Mouse (Mus musculus): ENCODE data around the gene Spred1. TPM values are rescaled to one million over a fixed set of nuclear protein-coding genes. Genes with fewer than 3 reads are reported as not detected.

Gene Spred1
- polyA plus RNA-seq, 1 experiment = 53.5 TPM

DNA sequence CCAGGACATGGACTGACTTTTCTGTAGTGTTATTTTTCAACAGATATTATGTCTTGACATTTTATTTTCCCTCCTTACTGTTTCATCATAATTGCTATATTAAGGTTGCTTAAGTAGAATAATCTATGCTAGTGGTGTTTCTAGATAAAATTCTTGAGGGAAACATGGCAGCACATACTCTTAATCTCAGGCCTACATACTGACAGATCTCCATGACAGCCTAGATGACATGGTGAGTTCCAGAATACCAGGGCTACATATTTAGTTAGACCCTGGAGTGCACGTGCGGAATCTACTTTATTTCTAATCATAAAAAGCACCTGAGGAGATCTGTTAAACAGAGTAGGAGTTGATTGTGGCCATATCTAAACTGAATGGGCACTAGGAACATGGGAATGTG, 47.2 kb downstream of the Spred1 start:
- no peak overlapping the region for H3K27ac ChIP-seq (ENCODE audit: insufficient read depth, low read length)
- H3K4me1 ChIP-seq (ENCODE audit: control insufficient read depth, insufficient read depth, low read length) = no peaks in the 10 kb centered on the region; the same call in 1 of the 2 replicates
- no peak overlapping the region for H3K4me3 ChIP-seq (ENCODE audit: insufficient read depth, low read length)
- no peak for TF ChIP-seq POLR2A (IDR thresholded peaks at IDR 0.05; ENCODE audit: extremely low read depth, insufficient read depth, low read length)
- TF ChIP-seq CTCF (IDR thresholded peaks at IDR 0.05; ENCODE audit: extremely low read depth, insufficient read depth, low read length) = no peak

DNA sequence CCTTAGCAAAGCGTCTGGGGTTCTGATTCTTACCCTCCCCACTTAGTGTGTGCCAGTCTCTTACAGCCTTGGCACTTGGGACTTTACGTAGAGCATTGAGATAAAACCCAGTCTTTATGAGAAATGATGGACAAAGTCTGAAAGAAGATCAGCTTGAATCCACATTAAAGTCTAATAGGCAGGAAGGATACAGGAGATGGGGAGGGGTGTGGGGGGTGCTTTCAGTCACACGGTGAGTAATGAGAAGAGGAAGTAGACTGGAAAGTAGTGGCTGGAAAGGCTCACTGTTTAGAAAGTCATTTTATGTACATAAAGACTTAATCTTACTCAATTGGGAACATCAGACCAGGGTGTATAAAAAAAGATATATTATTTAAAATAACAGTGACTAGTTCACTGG, 47.9 kb downstream of the Spred1 start:
- Histone ChIP-seq H3K27ac (ENCODE audit: insufficient read depth, low read length) (no peak overlapping the region), H3K4me3 (ENCODE audit: insufficient read depth, low read length) (no peak overlapping the region), H3K4me1 (ENCODE audit: control insufficient read depth, insufficient read depth, low read length) (no peaks in the 10 kb centered on the region; the same call in 1 of the 2 replicates)
- TF ChIP-seq CTCF (IDR thresholded peaks at IDR 0.05; ENCODE audit: extremely low read depth, insufficient read depth, low read length) (no peak), POLR2A (IDR thresholded peaks at IDR 0.05; ENCODE audit: extremely low read depth, insufficient read depth, low read length) (no peak)

DNA sequence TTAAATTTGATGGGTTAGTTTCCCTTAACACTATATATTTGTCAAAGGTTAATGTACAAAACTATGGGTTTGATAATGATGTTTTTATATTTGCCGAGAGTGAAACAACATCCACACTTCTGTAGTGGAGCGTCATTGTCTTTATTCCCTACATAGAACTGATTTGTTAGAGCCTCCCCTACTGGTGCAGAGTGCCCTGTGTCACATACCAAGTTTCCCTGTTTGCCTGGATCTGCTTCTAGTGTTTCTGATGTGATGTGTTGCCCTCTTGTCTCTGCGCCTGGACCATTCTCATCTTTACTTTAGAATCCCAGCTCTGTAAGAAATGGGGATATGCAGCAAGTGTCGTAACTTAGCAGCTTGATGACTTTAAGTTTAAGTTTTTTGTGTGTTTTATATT, 51.8 kb downstream of the Spred1 start:
- Histone ChIP-seq H3K27ac (ENCODE audit: insufficient read depth, low read length) (no peak overlapping the region), H3K4me1 (ENCODE audit: control insufficient read depth, insufficient read depth, low read length) (peaks cover 5% of the 10 kb centered on the region), H3K4me3 (ENCODE audit: insufficient read depth, low read length) (no peak overlapping the region)
- TF ChIP-seq POLR2A (IDR thresholded peaks at IDR 0.05; ENCODE audit: extremely low read depth, insufficient read depth, low read length) = no peak
- TF ChIP-seq CTCF (IDR thresholded peaks at IDR 0.05; ENCODE audit: extremely low read depth, insufficient read depth, low read length) = peak; percentile 30; the same call in 1 of the 2 replicates

DNA sequence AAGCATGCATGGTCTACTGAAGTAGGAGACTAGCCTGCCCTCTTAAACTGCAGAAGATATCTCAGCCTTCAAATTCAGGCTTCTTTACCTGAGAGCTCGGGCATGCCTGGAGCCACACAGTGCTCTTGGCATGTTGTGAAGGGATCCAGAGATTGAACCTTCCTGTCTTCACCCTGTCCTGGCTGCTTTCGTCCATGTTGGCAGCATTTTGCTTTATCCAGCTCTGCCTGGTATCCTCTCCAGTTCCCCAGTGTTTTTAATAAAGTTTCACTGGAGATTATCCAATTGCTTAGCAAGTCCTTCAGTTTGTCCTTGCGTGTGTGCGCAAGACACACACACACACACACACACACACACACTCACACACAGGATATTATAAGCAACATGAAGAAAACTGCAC, 54.9 kb downstream of the Spred1 start:
- Histone ChIP-seq H3K27ac (ENCODE audit: insufficient read depth, low read length) (no peak overlapping the region), H3K4me3 (ENCODE audit: insufficient read depth, low read length) (no peak overlapping the region), H3K4me1 (ENCODE audit: control insufficient read depth, insufficient read depth, low read length) (peaks cover 5% of the 10 kb centered on the region)
- no peak for TF ChIP-seq CTCF (IDR thresholded peaks at IDR 0.05; ENCODE audit: extremely low read depth, insufficient read depth, low read length)
- TF ChIP-seq POLR2A (IDR thresholded peaks at IDR 0.05; ENCODE audit: extremely low read depth, insufficient read depth, low read length) = no peak

DNA sequence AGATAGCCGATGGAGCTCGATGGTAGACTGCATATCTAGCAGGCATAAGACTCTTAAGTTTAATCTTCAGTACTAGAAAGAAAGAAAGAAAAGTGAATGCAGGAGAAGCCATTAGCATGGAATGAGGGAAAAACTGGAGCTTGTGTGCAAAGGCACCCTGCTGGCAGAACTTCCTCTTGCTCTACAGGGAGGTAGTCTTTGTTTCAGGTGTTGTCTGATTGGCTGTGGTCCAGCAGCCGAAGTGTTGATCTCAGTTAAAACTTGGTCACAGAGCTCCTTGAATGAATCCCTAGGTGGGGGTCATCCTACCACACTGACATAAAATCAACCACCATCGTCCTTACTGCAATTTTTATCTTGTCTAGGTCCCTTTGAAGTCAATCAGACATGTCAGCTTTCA, 55.8 kb downstream of the Spred1 start:
- H3K4me1 ChIP-seq (ENCODE audit: control insufficient read depth, insufficient read depth, low read length) = peaks cover 5% of the 10 kb centered on the region
- 0 out of 2 replicates have a peak overlapping the region, but pooled peaks have one; percentile 41 for H3K27ac ChIP-seq (ENCODE audit: insufficient read depth, low read length)
- no peak for TF ChIP-seq CTCF (IDR thresholded peaks at IDR 0.05; ENCODE audit: extremely low read depth, insufficient read depth, low read length)
- no peak for TF ChIP-seq POLR2A (IDR thresholded peaks at IDR 0.05; ENCODE audit: extremely low read depth, insufficient read depth, low read length)
- no peak overlapping the region for H3K4me3 ChIP-seq (ENCODE audit: insufficient read depth, low read length)

DNA sequence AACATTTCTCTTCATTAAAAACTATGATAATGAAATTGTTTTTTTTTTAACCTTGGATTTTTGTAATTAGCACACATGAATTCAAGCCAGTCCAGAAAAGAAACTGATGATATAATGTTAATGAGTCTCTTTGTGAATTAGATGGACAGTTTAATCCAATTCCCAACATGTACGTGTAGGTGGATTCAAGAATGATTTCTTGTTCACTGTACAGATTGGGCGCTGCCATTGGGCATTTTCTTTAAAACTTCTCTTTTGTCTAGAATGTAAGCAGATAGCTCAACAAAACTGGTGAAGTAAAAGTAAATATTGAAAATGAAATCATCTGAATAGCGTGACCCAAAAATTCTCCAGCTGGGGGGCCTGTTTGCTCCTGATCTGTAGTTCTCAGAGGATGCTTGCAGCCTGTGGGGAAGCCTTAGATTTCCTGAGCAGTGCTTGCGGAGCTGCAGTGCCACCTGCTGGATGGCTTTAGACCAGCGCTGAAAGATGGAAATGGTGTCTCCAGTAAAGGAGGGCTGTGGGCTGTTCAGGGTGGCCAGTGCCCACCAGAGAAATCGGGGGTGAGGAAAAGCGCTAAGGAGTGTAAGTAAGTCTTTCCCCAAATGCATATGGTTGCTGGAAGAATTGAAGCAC, 59.2 kb downstream of the Spred1 start:
- TF ChIP-seq CTCF (IDR thresholded peaks at IDR 0.05; ENCODE audit: extremely low read depth, insufficient read depth, low read length) = peak; percentile 93
- TF ChIP-seq POLR2A (IDR thresholded peaks at IDR 0.05; ENCODE audit: extremely low read depth, insufficient read depth, low read length) = no peak
- Histone ChIP-seq H3K4me1 (ENCODE audit: control insufficient read depth, insufficient read depth, low read length) (peaks cover 5% of the 10 kb centered on the region), H3K27ac (ENCODE audit: insufficient read depth, low read length) (no peak overlapping the region), H3K4me3 (ENCODE audit: insufficient read depth, low read length) (no peak overlapping the region)

DNA sequence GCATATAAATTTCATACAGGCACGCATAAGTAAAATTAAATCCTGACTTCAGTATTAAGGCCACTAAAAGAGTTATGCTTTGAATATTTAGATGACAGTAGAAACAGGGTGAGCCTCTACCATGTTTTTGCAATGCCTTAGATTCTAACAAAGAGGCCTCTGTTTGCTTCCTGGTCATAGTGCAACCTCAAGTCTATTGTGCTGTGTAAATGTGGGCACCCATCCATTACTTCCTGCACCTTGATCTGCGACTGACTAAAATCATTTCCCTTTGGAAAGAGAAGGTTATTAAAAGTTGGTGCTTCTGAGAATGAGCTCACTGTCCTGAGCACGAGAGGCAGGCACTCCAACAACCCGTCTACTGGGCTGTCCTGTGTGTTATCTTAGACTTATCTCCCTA, 64.4 kb downstream of the Spred1 start:
- TF ChIP-seq CTCF (IDR thresholded peaks at IDR 0.05; ENCODE audit: extremely low read depth, insufficient read depth, low read length) (no peak), POLR2A (IDR thresholded peaks at IDR 0.05; ENCODE audit: extremely low read depth, insufficient read depth, low read length) (no peak)
- H3K4me1 ChIP-seq (ENCODE audit: control insufficient read depth, insufficient read depth, low read length) = no peaks in the 10 kb centered on the region
- H3K27ac ChIP-seq (ENCODE audit: insufficient read depth, low read length) = no peak overlapping the region
- no peak overlapping the region for H3K4me3 ChIP-seq (ENCODE audit: insufficient read depth, low read length)

DNA sequence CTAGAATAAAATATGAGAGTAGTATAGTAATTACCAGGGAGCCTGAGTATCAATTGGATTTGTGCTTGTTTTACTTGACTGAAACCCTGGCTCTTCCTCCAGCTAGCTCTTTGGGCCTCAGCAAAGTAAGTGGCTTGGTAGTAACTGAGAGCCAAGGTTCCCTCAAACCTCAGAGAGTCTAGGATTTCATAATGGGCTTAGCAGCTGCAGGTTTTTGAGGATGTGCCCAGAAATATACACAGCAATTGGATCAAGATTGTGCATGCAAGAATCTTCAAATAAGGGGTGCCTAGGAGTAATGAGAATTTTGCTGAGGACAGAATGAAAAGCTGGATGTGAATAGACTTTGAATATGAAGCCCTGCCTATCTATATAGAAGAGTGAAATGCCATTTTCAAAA, 69.7 kb downstream of the Spred1 start:
- no peak overlapping the region for H3K4me3 ChIP-seq (ENCODE audit: insufficient read depth, low read length)
- H3K4me1 ChIP-seq (ENCODE audit: control insufficient read depth, insufficient read depth, low read length) = no peaks in the 10 kb centered on the region
- H3K27ac ChIP-seq (ENCODE audit: insufficient read depth, low read length) = no peak overlapping the region
- TF ChIP-seq POLR2A (IDR thresholded peaks at IDR 0.05; ENCODE audit: extremely low read depth, insufficient read depth, low read length) = no peak
- TF ChIP-seq CTCF (IDR thresholded peaks at IDR 0.05; ENCODE audit: extremely low read depth, insufficient read depth, low read length) = no peak

DNA sequence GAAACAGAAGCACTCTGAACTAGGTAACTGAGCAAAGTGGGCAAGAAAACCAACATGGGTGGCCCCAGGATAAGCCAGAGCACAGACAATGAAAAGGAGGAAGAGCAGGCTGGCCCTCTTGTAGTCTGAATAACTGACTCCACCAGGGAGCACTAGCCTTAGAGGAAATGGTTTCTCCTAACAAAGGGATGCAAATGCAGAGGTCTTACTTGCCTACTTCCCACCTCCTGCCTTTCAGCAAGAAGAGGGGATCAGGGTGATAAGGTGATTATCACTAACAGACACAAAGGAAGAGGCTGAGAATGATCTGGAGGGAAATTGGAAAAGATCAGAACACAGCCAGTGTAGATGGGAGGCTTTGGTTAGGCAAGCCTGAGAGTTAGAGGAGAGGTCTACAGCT, 73.1 kb downstream of the Spred1 start:
- H3K4me3 ChIP-seq (ENCODE audit: insufficient read depth, low read length) = no peak overlapping the region
- no peak for TF ChIP-seq CTCF (IDR thresholded peaks at IDR 0.05; ENCODE audit: extremely low read depth, insufficient read depth, low read length)
- H3K27ac ChIP-seq (ENCODE audit: insufficient read depth, low read length) = peak overlapping the region; percentile 51; the same call in 1 of the 2 replicates
- no peaks in the 10 kb centered on the region for H3K4me1 ChIP-seq (ENCODE audit: control insufficient read depth, insufficient read depth, low read length)

DNA sequence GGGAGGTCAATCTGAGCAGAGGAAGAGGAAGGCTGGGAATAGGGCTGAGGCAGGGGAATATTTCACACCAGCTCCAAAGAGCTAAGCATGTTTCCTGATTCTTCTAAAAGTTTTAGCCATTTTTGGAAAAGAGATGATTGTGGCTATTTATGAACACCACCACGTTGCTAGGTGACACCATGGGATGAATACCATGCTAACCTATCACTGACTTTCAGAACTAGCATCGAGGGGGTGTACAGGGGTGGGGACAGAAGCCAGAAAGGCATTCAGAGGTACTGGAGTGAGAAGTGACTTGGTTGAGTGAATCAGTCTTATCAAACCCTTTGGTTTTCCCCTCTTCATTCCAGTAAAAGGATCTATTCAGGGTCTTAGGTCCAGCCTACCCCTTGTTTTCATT, 74.0 kb downstream of the Spred1 start:
- Histone ChIP-seq H3K27ac (ENCODE audit: insufficient read depth, low read length) (no peak overlapping the region), H3K4me3 (ENCODE audit: insufficient read depth, low read length) (no peak overlapping the region), H3K4me1 (ENCODE audit: control insufficient read depth, insufficient read depth, low read length) (no peaks in the 10 kb centered on the region)
- TF ChIP-seq POLR2A (IDR thresholded peaks at IDR 0.05; ENCODE audit: extremely low read depth, insufficient read depth, low read length) (no peak), CTCF (IDR thresholded peaks at IDR 0.05; ENCODE audit: extremely low read depth, insufficient read depth, low read length) (no peak)
